Mouse (Mus musculus) CH12.LX (cell line): Measurements from ENCODE around the gene Relch. TPM values are rescaled to one million over a fixed set of nuclear protein-coding genes. Genes with fewer than 3 reads are reported as not detected.

ENCODE experiments used
- DNase-seq: peaks from one replicate; pipeline ENCODE4 v3.0.0-alpha.2; 2013; ENCODE audit errors: extremely low read depth
- H3K27ac ChIP-seq: 2 replicates; pipeline ENCODE4 v1.5.1; 2012; ENCODE audit warnings: low read depth, mild to moderate bottlenecking, control low read depth, moderate library complexity; ENCODE audit not compliant: insufficient read depth
- H3K27me3 ChIP-seq: replicated peaks from 2 replicates; pipeline ENCODE3; 2012; ENCODE audit warnings: inconsistent platforms
- H3K36me3 ChIP-seq, 2 experiments: replicated peaks in 1 of 2; 2 replicates each; pipeline versions ENCODE3 to v1.6.1; 2012; ENCODE audit warnings: inconsistent platforms in 1 of 2, low read length in 1 of 2, mild to moderate bottlenecking in 1 of 2, mixed read lengths in 1 of 2, moderate library complexity in 1 of 2; ENCODE audit not compliant: control insufficient read depth in 1 of 2, insufficient read depth in 1 of 2
- H3K4me1 ChIP-seq, 2 experiments: 2 replicates each; pipeline ENCODE4 v1.6.1; 2012; ENCODE audit warnings: inconsistent platforms in 1 of 2, moderate library complexity in 1 of 2; ENCODE audit not compliant: insufficient read depth in 2 of 2, control insufficient read depth in 1 of 2
- H3K4me2 ChIP-seq: 2 replicates; pipeline ENCODE4 v1.6.1; 2012; ENCODE audit warnings: low read depth, mild to moderate bottlenecking, control low read depth; ENCODE audit not compliant: poor library complexity, insufficient read depth, severe bottlenecking
- H3K4me3 ChIP-seq, 3 experiments: fragments of 150-350 bp in 1 of 3; sonication (generic) in 1 of 3; replicated peaks in 1 of 3; 2 replicates each; pipeline versions ENCODE3 to v1.5.1; 2011 to 2012; ENCODE audit warnings: low read depth in 2 of 3, low read length in 2 of 3, mild to moderate bottlenecking in 2 of 3, moderate library complexity in 2 of 3, control low read depth in 1 of 3, improper control_type of control experiment in 1 of 3, inconsistent platforms in 1 of 3, mixed read lengths in 1 of 3; ENCODE audit not compliant: poor library complexity in 1 of 3
- H3K79me2 ChIP-seq: replicated peaks from 2 replicates; pipeline ENCODE4 v1.6.1; 2012; ENCODE audit warnings: mild to moderate bottlenecking, moderate library complexity; ENCODE audit not compliant: control insufficient read depth, poor library complexity, insufficient read depth, severe bottlenecking; ENCODE audit errors: extremely low read depth
- H3K9ac ChIP-seq: 2 replicates; pipeline ENCODE4 v1.6.1; 2012; ENCODE audit warnings: low read depth, mild to moderate bottlenecking, control low read depth, moderate library complexity; ENCODE audit not compliant: insufficient read depth
- H3K9me3 ChIP-seq: replicated peaks from 2 replicates; pipeline ENCODE3; 2012; ENCODE audit warnings: low read length, inconsistent platforms, mixed read lengths
- CHD2 ChIP-seq: IDR thresholded peaks from 2 replicates; pipeline ENCODE4 v1.6.1; 2011; ENCODE audit warnings: low read length, improper control_type of control experiment
- E2F4 ChIP-seq: IDR thresholded peaks from 2 replicates; pipeline ENCODE4 v1.6.1; 2011; ENCODE audit warnings: low read depth, low read length, improper control_type of control experiment; ENCODE audit not compliant: insufficient replicate concordance
- ELF1 ChIP-seq: IDR thresholded peaks from 2 replicates; pipeline ENCODE4 v1.6.1; 2014; ENCODE audit warnings: low read depth, mild to moderate bottlenecking, inconsistent platforms, low read length, improper control_type of control experiment
- ETS1 ChIP-seq: conservative IDR thresholded peaks from 2 replicates; pipeline ENCODE4 v1.6.1; 2012; ENCODE audit warnings: low read depth, mild to moderate bottlenecking, inconsistent platforms, low read length, improper control_type of control experiment, moderate library complexity
- GABPA ChIP-seq: IDR thresholded peaks from 2 replicates; pipeline ENCODE4 v1.6.1; 2012; ENCODE audit warnings: low read depth, low read length, improper control_type of control experiment, inconsistent platforms; ENCODE audit not compliant: insufficient replicate concordance
- IRF4 ChIP-seq: IDR thresholded peaks from 2 replicates; pipeline ENCODE4 v1.6.1; 2014; ENCODE audit warnings: low read depth, mild to moderate bottlenecking, inconsistent platforms, low read length, improper control_type of control experiment
- MAFK ChIP-seq: IDR thresholded peaks from 2 replicates; pipeline ENCODE4 v1.6.1; 2011; ENCODE audit warnings: low read length, improper control_type of control experiment; ENCODE audit not compliant: insufficient replicate concordance
- MAX ChIP-seq: IDR thresholded peaks from 2 replicates; pipeline ENCODE4 v1.6.1; 2011; ENCODE audit warnings: low read length, improper control_type of control experiment
- MAZ ChIP-seq: IDR thresholded peaks from 2 replicates; pipeline ENCODE4 v1.6.1; 2012; ENCODE audit warnings: low read depth, mild to moderate bottlenecking, inconsistent platforms, low read length, improper control_type of control experiment, moderate library complexity
- NELFE ChIP-seq: IDR thresholded peaks from 2 replicates; pipeline ENCODE4 v1.6.1; 2011; ENCODE audit warnings: low read depth, low read length, improper control_type of control experiment
- PAX5 ChIP-seq: IDR thresholded peaks from 2 replicates; pipeline ENCODE4 v1.6.1; 2012; ENCODE audit warnings: low read length, inconsistent platforms, mixed read lengths
- POLR2AphosphoS2 ChIP-seq: IDR thresholded peaks from 2 replicates; pipeline ENCODE4 v1.6.1; 2011; ENCODE audit warnings: low read depth, low read length, improper control_type of control experiment
- RAD21 ChIP-seq: IDR thresholded peaks from 2 replicates; pipeline ENCODE4 v1.6.1; 2011; ENCODE audit warnings: low read depth, mild to moderate bottlenecking, low read length, improper control_type of control experiment, moderate library complexity
- RCOR1 ChIP-seq: conservative IDR thresholded peaks from 2 replicates; pipeline ENCODE4 v1.6.1; 2012; ENCODE audit warnings: low read depth, mild to moderate bottlenecking, inconsistent platforms, low read length, improper control_type of control experiment
- SMC3 ChIP-seq: IDR thresholded peaks from 2 replicates; pipeline ENCODE4 v1.6.1; 2011; ENCODE audit warnings: low read depth, low read length, improper control_type of control experiment
- TBP ChIP-seq: conservative IDR thresholded peaks from 2 replicates; pipeline ENCODE4 v1.6.1; 2011; ENCODE audit warnings: low read depth, low read length, improper control_type of control experiment
- USF1 ChIP-seq: IDR thresholded peaks from 2 replicates; pipeline ENCODE4 v1.6.1; 2014; ENCODE audit warnings: low read depth, mild to moderate bottlenecking, inconsistent platforms, low read length, improper control_type of control experiment
- USF2 ChIP-seq: conservative IDR thresholded peaks from 2 replicates; pipeline ENCODE4 v1.6.1; 2011; ENCODE audit warnings: low read depth, low read length, improper control_type of control experiment
- ZC3H11A ChIP-seq: IDR thresholded peaks from 2 replicates; pipeline ENCODE4 v1.6.1; 2012; ENCODE audit warnings: low read depth, mild to moderate bottlenecking, inconsistent platforms, low read length, improper control_type of control experiment
- ZMIZ1 ChIP-seq: IDR thresholded peaks from 2 replicates; pipeline ENCODE4 v1.6.1; 2012; ENCODE audit warnings: low read depth, mild to moderate bottlenecking, inconsistent platforms, low read length, improper control_type of control experiment
- ZNF384 ChIP-seq: IDR thresholded peaks from 2 replicates; pipeline ENCODE4 v1.6.1; 2012; ENCODE audit warnings: low read depth, low read length, improper control_type of control experiment, inconsistent platforms
- dilution Hi-C: fragments of 300-500 bp; cut with MboI; formaldehyde crosslinking; loops from 2 replicates; pipeline ENCODE4 v1.14.3; 2020; ENCODE audit warnings: low sequenced_read_pairs; ENCODE audit not compliant: extremely low pct_unique_long_range_greater_than_20kb, extremely low pct_ligation_motif_present
- in situ Hi-C: fragments of 300-500 bp; cut with MboI; formaldehyde crosslinking; loops from 3 replicates; pipeline ENCODE4 v1.14.3; 2019; ENCODE audit warnings: low sequenced_read_pairs, low pct_ligation_motif_present, low pct_unique_long_range_greater_than_20kb, mixed read lengths
- polyA plus RNA-seq: library from polyadenylated mRNA; unstranded; fragments of >175 nt; gene quantifications from 2 replicates; pipeline ENCODE4 v1.2.1, GENCODE M21; 2012; ENCODE audit warnings: low read depth; ENCODE audit not compliant: insufficient read length
- total RNA-seq, 2 experiments: library from RNA; depleted of rRNA; stranded (reverse); fragments of 300-350 nt in 1 of 2; fragments of >200 nt in 1 of 2; gene quantifications; 2 replicates each; pipeline ENCODE4 v1.2.3; 2012 to 2014

The Relch gene
- total and polyA plus RNA-seq, 3 experiments: 23.1 to 25.9 (median 24.3) TPM

GRCm38 (mm10) chr1:105784257-105785016, 120.8 kb downstream of the Relch start:
- no peak overlapping the region for H3K9ac ChIP-seq
- no peak for TF ChIP-seq ZNF384
- TF ChIP-seq PAX5: no peak
- TF ChIP-seq CHD2: no peak
- no peak for TF ChIP-seq POLR2AphosphoS2
- TF ChIP-seq E2F4: no peak
- H3K4me2 ChIP-seq: no peak overlapping the region
- H3K79me2 ChIP-seq: no peaks in the 10 kb centered on the region
- no peaks in the 10 kb centered on the region for H3K27me3 ChIP-seq
- in situ Hi-C loops: no loop called here
- dilution Hi-C loops: no loop called here
- no peak overlapping the region for H3K4me3 ChIP-seq
- H3K27ac ChIP-seq: no peak overlapping the region
- H3K9me3 ChIP-seq: no peaks in the 10 kb centered on the region
- DNase-seq: no peak
- H3K36me3 ChIP-seq: no peaks in the 10 kb centered on the region
- peaks cover 11 to 36% of the 10 kb centered on the region in 2 experiments for H3K4me1 ChIP-seq

DNA sequence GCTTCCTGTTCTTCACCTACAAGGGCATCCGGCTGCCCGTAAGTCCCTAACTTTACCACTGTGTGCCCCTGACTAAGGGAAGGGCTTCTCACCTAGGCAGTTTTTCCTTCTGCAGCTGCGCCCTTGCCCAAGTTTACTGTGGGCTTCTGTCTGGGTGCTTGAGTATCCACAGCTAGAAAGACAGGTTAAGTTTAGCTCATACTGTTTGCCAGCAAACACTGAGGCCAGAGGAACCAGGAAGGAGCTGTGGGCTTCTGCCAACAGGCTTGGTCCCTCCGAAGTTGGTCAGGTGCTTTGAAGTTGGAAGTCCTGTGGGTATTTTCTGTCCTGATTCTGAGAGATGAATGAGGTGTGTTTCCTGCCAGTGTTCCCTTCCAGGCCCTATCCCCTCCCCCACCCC, 121.5 kb downstream of the Relch start:
- no peaks in the 10 kb centered on the region for H3K9me3 ChIP-seq
- H3K4me1 ChIP-seq: peaks cover 11 to 36% of the 10 kb centered on the region in 2 experiments
- no peaks in the 10 kb centered on the region for H3K79me2 ChIP-seq
- dilution Hi-C loops (no loop called here), in situ Hi-C loops (no loop called here)
- TF ChIP-seq SMC3: no peak
- no peak for TF ChIP-seq MAZ
- TF ChIP-seq ZC3H11A: no peak
- TF ChIP-seq GABPA: no peak
- TF ChIP-seq PAX5: no peak
- TF ChIP-seq MAFK: no peak
- no peak for TF ChIP-seq POLR2AphosphoS2
- TF ChIP-seq ETS1: no peak
- TF ChIP-seq RCOR1: no peak
- no peak for TF ChIP-seq ELF1
- no peak for TF ChIP-seq USF2
- TF ChIP-seq RAD21: no peak
- no peak for TF ChIP-seq MAX
- TF ChIP-seq ZMIZ1: no peak
- no peak for TF ChIP-seq NELFE
- TF ChIP-seq TBP: no peak
- no peak for TF ChIP-seq IRF4
- TF ChIP-seq USF1: no peak
- no peak for TF ChIP-seq ZNF384
- H3K36me3 ChIP-seq: no peaks in the 10 kb centered on the region
- H3K27ac ChIP-seq: no peak overlapping the region
- no peak overlapping the region for H3K9ac ChIP-seq
- no peak overlapping the region for H3K4me2 ChIP-seq
- H3K27me3 ChIP-seq: no peaks in the 10 kb centered on the region
- DNase-seq: no peak
- no peak overlapping the region for H3K4me3 ChIP-seq
